Mouse (Mus musculus) mouse embryonic stem cell (cell line): ENCODE measurements around the gene Clpp.

Source experiments
- in situ Hi-C, 2 experiments: fragments of 300-500 bp; cut with MboI; formaldehyde crosslinking; loops; 1 replicate in 1 of 2; 3 replicates in 1 of 2; pipeline ENCODE4 v1.14.3; 2019 to 2020; ENCODE audit warnings: low sequenced_read_pairs in 2 of 2, low pct_unique_long_range_greater_than_20kb in 1 of 2, mixed read lengths in 1 of 2; ENCODE audit not compliant: unreplicated experiment in 1 of 2

Clpp gene

GRCm38 (mm10) chr17:57012245-57012795, 22.2 kb downstream of the Clpp start:
- in situ Hi-C loops: no loop called here

DNA sequence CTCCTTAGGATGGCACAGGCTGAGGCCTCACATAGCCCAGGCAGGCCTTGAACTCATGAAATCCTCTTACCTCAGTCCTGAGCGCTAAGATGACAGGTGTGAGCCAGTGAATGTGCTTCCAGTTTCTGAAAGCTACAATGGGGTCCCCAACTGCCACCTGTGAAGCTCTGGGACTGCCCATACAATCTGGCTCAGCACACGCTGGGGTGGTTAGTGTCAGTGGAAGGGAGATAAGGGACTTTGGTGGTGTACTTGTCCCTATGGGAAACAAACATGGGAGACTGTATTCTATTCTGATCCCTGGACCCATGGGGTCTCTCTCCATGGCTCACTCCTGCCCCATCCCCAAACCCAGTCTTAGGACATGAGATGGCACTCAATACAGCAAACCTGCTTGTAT, 29.6 kb downstream of the Clpp start:
- in situ Hi-C loops: no loop called here

- in situ Hi-C loops: no loop called here
Observed at GRCm38 (mm10) chr17:57020960-57021359, 30.9 kb downstream of the Clpp start.

DNA sequence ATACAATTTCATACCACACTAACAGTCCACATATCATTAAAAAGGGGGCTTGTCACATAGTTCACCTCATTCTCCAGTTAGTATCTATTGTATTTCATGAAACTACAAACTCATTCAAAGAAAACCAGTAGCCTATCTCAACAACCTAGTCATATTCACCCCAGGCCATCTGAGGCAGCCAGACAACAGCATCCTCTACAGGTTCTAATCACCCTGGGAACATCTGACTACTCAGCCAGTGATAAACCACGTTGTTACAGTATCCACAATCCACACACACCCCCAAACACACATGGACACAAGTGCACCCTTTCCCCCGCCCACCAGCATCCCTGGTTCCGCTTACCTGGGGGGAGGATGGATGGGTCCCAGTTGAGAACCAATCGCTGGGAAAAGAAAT, 37.4 kb downstream of the Clpp start:
- in situ Hi-C loops: no loop called here

DNA sequence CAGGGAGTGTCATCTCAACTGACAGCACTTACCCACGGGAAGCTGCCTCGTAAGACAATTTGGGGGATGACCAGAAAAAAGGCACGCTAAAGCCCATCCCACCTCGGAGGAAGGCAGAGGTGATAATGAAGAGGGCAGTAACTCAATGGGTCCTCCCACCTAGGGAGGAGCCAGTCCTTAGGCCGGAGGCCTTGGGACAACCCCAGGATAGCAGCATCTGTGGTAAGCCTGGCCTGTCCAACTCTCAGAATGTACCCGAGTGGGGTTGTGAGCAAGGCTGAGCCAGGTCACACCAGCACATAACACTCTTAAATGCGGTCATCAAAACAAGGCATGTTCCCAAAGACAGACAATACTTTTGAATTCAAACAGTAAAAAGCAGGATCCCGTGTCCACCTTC, 39.6 kb downstream of the Clpp start:
- in situ Hi-C loops: no loop called here

DNA sequence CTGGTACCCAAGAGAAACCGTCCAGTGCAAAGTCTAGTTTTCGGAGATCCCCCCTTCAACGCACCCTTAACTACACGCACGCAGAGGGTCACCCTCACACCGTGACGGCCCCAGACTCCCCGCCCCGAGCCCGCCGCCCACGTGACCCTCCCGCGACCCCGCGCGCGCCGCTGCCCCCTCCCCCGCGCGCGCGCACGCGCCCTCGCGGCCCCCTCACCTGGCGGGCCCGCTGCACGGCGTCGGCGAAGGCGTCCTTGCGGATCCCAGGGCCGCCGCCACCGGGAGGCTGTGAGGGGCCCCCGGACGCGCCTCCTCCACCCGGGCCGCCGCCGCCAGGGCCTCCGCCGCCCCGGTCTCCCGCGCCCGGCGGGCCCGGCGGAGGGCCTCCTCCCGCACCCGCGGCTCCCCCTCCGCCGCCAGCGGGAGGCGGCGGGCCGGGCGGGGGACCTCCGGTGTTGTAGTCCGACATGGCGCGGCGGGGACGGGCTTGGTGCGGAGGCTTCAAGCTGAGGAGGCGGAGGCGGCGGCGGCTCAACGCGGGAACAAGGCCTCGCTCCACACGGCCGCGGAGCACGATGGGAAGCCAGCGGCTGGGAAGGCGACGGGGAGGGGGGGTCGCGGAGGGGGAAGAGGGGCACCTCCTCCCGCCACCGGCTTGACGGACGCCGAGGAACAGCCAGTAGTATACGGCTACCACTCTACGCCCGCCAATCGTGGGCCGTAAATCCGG, 41.0 kb downstream of the Clpp start, which contains the start of gene Khsrp:
TSS of gene Khsrp (minus strand) at position 592 of the 730 bp plus-strand sequence.
- in situ Hi-C loops: no loop called here

DNA sequence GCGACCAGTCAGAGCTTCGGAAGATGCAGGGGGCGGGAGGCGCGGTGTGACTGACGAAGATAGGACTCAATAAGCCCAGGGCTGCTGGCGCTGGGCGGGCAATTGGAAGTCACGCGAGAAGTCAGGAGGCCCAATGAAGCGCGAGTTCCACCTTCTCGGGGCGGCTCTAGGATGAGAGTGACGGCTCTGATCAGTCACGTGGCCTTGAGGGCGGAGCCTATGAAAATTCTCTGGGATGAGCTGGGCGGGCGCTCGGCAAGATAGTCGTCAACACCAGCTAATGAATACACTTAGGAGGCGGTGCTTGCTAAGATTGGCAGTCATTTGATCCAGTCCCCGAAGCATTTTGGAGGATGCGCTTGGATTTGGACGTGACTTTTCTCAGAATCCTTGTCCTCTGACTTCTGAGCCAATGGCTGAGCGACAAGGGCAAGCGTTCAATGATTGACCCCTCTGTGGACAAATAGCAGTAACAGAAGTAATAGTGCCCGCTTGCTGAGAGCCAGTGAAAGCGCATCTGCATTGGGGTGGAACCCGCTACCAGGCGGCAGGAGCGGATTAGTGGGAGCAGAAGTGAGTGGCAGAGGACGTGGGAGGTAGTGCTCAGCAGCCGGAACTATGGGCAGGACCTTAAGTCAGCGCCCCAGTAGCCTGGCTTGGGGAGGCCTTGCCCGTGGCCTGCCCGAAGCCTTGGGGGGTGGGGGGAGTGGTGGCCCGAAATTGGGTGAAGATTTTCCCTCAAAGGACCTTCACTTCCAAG, 41.7 kb downstream of the Clpp start:
- in situ Hi-C loops: no loop called here

GRCm38 (mm10) chr17:57032854-57033253, 42.7 kb downstream of the Clpp start:
- in situ Hi-C loops: no loop called here

- in situ Hi-C loops: no loop called here
Observed at GRCm38 (mm10) chr17:57038978-57039377, 48.9 kb downstream of the Clpp start.

DNA sequence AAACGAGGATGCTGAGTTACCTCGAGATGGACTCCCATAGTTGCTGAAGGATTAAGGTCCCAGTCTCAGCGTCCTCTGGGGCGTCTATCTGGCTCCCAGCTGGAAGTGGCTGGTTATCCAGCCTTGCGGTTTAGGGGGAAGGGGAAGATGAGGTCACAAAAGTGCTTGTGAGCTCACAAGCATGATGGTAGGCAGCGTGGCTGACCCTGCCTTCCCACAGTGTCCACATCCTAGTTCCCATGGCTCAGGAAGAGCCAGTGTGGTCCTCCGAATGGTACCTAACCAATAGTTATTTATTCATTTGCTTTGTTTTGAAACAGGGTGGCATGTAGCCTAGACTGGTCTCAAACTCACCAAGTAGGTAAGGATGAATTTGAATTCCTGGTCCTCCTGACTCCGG, 51.4 kb downstream of the Clpp start, which contains the start of gene Slc25a41:
TSS of gene Slc25a41 (minus strand) at position 101 of the 400 bp plus-strand sequence.
- in situ Hi-C loops: no loop called here
